Mouse (Mus musculus): ENCODE results near the gene Gm7879. TPM values are rescaled to one million over a fixed set of nuclear protein-coding genes. Genes with fewer than 3 reads are reported as not detected.
A peak's percentile ranks its signal among the peaks of the same experiment; 100 is the strongest.

Gm7879 gene
- total RNA-seq, 1 experiment from 2014 or later: 9.3 TPM

DNA sequence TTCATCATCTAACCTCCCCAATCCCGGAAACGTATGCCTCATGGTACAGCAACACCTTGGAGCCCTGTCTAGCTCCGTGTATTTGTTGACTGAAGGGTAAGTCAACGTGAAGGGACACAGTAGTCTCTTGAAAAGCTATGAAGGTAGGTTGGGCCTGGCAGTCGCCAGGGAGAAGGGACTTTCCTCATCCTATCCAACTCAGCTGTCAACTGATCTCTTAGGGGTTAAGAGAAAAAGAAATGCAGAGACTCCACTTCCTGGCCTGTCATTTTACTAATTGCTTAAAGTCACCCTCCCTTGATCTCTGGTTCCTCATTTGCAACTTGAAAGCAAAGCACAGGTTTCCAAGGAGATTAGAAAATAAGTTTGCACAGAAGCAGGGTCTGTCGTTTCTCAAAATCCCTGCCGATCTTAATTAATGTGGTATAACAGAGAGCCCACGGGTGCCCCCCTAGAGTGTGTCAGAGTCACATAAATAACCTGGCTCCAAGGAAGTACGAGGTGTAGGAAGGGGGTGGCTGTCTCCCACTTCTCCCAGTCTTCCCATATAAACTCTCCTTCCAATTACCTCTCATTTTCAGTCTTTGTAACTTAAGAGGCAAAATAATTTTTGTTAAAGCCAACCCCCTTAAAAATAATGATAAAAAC is 34.5 kb downstream of the Gm7879 start:
- peak; percentile 67 for ATAC-seq (replicated peaks; ENCODE audit: low read depth, poor library complexity, severe bottlenecking)

DNA sequence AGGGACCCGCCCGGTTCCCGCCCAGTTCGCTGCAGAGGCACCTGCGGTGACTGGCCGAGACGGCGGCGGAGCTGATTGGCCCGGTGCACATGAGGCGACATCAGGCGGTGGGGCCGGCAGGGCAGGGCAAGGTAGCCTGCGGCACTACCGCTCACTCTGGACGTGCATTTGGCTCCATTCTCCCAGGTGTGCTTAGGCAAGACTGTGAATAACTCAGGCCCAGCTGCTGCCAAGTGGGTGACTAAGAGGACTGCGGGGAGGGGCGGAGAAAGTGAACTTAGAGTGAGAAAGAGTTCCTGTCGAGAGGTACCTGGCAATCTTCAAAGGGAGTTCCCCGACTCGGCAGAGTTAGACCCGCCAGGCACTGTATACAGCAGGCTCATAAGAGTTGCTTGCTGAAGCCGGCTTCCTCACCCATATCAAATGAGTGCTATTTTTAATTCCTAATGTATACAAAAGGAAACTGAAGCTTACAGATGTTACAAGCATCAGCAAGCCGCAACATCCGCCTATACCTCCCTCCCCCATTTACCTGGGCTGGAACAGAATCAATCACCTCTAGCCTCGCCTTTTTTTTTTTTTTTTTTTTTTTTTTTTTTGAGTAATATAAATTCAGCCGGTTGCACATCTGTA is 35.3 kb downstream of the Gm7879 start:
- ATAC-seq (replicated peaks; ENCODE audit: low read depth, poor library complexity, severe bottlenecking): peak; percentile 88

DNA sequence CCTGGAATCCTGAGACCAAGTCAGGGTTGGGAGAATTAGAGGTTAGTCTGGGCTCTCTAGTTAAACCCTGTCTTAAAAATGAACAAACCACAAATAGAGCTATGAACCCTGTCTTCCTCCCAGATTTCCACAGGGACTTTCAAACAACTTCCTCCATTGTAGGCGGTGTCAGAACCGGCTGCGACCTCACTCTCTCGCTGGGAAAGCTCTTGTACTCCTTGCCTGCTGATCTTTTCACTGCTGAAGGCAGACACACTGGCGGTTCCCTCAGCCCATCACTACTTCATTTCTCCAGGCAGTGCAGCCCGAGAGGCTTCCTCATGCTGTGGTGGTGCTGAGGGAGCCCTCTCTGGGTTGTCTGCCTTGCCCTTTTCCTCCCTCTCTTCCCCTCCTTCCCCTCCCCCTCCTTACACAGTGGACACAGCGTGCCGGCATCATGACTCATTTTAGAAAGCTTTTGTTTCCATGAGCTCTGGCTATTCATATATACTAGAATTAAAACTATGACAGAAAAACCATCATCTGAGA is 35.9 kb downstream of the Gm7879 start:
- peak; percentile 8; the same call in 1 of the 2 replicates for ATAC-seq (replicated peaks; ENCODE audit: low read depth, poor library complexity, severe bottlenecking)

DNA sequence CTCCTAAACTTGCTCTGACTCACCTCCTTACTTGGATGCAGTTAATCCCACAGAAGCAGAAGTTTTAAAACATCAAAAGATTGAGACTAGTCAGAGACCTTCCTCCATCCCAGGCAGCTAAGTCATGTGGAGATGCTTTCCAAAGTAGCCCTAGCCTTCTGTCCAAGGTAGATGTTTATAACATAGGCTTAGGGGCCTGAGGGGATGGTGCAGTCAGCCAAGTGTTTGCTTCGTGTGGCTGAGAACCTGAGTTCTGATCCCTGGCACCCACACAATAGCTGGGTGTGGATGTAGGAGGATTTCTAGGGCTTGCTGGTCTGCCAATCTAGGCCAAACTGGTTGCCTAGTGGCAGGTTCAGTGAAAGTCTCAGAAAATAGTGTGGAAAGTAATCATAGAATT is 40.3 kb downstream of the Gm7879 start:
- ATAC-seq (replicated peaks; ENCODE audit: low read depth, poor library complexity, severe bottlenecking): no peak

DNA sequence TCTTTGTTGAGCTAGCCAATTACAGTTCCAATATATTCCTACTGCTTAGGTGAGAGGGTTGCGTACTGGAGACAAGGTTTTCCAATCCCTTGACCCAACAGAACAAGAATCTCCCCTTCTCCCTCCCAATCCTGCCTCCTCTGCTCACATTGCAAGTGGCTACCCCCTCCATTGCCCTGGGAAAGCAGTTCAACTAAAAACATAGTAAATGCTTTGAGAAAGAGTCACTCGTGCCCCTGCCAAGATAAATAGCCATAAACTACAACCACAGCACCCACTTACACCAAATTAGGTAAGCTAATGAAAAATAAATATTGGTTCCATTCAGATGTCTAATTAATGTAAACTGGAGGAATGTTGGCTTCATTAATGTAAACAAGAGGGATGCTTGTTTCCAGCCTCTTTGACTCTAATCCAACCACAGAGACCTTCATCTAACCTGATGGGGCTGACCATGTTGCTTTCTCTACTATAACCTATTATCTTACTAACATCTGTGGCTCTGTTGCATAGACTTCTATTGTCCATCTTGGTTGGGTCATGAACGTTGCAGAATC is 47.0 kb downstream of the Gm7879 start:
- ATAC-seq (replicated peaks; ENCODE audit: low read depth, poor library complexity, severe bottlenecking): no peak

DNA sequence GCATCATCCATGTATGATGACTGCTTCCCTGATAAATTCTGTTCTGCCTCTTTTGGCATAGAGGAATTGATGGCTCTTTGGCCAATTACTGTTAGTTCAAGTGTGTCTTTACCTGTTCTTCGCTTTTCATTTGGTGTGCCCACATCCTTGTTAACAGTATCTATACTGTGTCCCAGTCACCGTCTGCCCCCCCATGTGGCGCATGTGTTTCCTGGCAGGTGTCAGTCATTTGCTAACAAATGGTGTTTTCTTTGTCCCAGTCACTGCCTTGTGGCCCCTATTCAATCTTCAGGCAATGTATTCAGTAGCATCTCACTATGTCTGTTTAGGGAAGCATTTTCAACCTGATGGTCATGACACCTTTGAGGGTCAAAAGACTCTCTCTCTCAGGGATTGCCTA is 48.1 kb downstream of the Gm7879 start:
- ATAC-seq (replicated peaks; ENCODE audit: low read depth, poor library complexity, severe bottlenecking): no peak

Other genes starting within 250 kb of the Gm7879 start
- not detected in 2 replicates for gene Bst1, start 94.3 kb upstream of the Gm7879 start, total RNA-seq (2017)
- gene Fbxl5, start 91.5 kb upstream of the Gm7879 start, total RNA-seq (2017): 50.0 and 55.5 TPM in 2 replicates
- 1.1 and 2.2 TPM in 2 replicates for gene Cd38, start 44.6 kb upstream of the Gm7879 start, total RNA-seq (2017)
- not detected in 2 replicates for gene Fgfbp1, start 68.6 kb downstream of the Gm7879 start, total RNA-seq (2017)
- 1.2 and 3.4 TPM in 2 replicates for gene Prom1, start 188.9 kb downstream of the Gm7879 start, total RNA-seq (2017)

All from common myeloid progenitor, adult 5-6 weeks (primary cell).